Mouse (Mus musculus) G1E-ER4 (cell line): ENCODE measurements around the gene Plekhm3. TPM values are rescaled to one million over a fixed set of nuclear protein-coding genes. Genes with fewer than 3 reads are reported as not detected.

Source experiments
- GATA1 ChIP-seq: IDR thresholded peaks from one replicate; pipeline ENCODE4 v1.8.0; 2012; ENCODE audit warnings: low read length, inconsistent platforms
- polyA plus RNA-seq: library from polyadenylated mRNA; stranded (reverse); fragments of >175 nt; gene quantifications from 2 replicates; pipeline ENCODE4 v1.2.3, GENCODE M21; 2012

Gene Plekhm3
- 1.8 and 2.0 TPM in 2 replicates for polyA plus RNA-seq

DNA sequence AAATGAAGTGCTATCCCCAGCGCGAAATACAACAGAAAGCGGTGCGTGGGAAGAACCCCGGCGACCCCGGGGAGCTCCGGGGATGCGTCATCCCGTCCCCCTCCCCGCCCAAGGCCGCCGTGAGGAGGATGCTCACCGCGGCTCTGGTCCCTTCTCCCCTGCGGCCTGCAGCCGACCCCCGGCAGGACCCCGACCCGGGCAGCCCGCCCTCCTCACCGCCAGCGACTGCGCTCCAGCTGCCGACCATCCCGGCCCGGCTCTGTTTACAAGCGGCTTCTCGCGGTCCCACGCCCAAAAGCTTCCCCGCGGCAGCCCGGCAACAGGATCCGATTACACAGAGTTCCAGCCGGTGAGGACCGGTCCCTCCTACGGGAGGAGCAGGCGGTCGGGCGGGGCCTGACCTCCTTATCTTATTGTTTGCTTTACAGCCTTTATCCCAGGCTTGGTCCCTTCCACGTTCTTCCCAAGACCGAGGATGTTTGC is at the start of gene Plekhm3:
Plekhm3 (minus strand) TSS at position 346 of the 483 bp plus-strand sequence.
- no peak for TF ChIP-seq GATA1

DNA sequence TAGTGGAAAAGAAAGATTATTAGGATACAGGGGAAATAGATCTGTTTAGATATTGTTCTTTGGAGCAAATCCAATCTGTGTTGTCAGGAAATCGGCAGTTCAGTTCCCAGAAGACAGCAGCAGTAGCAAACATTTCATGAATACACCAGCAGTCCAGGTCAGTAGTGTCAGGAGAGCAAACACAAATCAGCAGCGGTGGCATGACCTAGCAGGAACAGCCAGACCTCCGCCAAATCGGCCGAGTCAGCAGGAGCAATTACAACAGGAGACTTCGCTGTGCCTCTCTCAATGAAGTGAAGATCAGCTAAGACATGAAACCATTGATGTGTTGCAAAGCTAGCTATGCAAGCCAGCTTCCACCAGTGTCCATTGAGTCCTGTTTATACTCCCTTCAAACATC is 49.0 kb upstream of the Plekhm3 start:
- no peak for TF ChIP-seq GATA1

- no peak for TF ChIP-seq GATA1
Observed at GRCm38 (mm10) chr1:65004526-65004925, 47.9 kb upstream of the Plekhm3 start.

DNA sequence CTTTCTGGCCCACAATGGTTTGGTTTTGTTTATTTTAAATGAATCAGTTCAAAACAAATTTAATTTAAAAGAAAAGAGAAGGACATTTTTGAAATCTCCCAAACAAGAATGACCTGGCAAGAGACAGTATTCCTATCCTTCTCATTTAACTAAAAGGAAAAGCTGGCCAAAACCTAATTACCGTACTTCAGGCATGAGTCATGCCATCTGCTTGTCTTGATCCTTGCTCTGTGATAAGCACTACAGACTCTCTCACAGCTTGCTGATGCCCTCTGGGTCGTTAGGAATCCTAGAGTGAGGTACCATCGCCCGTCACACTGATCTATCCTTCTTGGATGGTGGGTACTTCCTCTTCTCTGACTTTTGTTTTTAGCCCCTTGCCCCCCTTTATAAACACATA is 36.6 kb upstream of the Plekhm3 start:
- TF ChIP-seq GATA1: no peak

DNA sequence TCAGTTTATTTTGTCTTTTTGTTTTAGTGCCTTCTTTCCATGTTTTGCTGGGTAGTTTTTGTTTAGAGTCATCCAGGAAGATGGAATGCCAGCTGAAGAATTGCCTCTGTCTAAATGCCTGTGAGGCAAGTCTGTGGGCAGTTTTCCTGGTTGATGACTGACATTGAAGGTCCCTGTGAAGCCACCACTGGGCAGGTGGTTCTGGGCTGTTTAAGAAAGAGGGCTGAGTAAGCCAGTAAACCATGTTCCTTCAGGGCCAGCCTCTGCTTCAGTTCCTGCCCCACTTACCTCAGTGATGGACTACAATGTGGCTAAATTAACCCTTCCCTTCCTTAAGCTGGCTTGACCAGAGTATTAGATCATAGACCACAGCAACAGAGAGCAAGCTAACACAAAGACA is 31.6 kb upstream of the Plekhm3 start:
- no peak for TF ChIP-seq GATA1

GRCm38 (mm10) chr1:64986120-64986519 is 29.5 kb upstream of the Plekhm3 start:
- TF ChIP-seq GATA1: no peak

DNA sequence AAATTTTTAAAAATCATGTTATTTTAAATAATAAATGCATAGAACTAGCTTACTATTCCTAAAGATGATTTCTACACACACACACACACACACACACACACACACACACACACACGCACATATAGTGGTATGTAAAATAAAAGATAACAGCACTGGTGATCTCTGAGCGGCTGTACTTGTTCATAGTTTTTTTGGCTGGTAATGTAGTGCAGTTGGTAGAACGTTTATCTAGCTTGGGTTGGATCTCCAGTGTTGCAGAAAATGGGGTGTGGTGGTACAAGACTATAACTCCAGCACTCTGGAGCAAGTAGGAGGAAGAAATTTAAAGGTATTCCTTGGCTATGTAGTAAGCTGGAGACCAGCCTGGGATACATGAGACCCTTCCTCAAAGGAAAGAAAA is 26.6 kb upstream of the Plekhm3 start:
- TF ChIP-seq GATA1: no peak

DNA sequence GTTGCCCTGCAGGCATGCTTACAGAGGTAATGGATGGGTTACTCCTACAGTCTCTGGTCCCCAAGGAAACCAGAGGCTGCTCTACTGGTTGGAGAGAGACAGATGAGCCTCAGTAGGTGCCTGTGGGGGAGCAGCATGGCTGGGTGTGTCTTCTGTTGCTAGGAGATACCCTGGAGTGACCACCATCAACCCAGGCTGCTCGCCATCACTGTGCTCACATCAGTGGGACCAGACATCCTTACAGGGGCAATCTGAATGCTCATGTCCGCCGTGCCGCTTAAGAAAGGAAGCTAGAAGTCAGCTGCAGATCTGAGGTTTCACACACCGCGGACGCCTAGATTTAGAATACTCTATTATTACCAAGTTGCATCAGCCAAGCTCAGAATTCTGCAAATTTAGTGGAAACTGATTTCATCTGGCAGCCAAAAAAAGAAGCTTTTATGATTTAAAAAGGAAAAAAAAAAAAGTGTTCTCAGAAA is 21.7 kb upstream of the Plekhm3 start:
- TF ChIP-seq GATA1: no peak

GRCm38 (mm10) chr1:64975346-64975745 is 18.7 kb upstream of the Plekhm3 start:
- TF ChIP-seq GATA1: no peak

GRCm38 (mm10) chr1:64970685-64971084 is 14.1 kb upstream of the Plekhm3 start:
- TF ChIP-seq GATA1: no peak

DNA sequence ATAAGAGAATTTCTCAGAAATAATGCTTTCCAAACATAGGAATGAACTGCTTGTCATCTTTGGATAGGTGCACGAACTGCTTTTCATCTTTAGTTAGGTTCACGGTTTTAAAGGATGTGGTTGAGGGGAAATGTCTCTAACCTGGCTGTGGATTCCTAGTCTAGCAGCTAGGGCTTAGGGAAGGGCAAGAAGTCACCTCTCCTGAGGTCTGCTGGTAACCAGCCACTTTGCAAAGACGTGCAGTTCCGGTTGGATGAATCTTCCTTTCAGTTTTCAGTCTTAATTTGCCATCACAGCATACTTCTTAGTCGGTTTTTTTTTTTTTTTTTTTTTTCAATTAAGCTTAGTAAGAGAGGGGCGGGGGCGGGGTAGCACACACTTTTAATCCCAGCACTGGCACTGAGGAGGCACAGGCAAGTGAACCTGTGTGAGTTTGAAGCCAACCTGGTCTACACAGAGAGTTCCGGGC is 431 bp upstream of the Plekhm3 start:
- TF ChIP-seq GATA1: no peak

DNA sequence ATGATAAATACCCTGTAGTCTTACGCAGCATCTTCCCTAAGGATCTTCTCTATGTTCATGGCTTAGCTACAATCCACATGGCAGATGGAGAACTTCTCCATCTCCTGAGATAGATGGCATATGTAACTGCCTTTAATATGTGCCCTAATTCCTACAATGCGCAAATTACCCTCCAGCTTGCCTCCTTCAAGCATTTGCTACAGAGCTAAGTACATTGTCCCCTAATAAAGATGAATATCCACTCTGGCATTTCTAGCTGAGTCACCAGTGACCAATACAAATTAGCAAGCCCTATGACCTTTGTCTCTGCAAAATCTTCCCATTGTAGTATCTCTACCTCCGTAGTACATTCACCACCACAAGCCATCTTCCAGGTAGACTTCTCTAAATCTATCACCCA is 6.4 kb downstream of the Plekhm3 start:
- no peak for TF ChIP-seq GATA1

DNA sequence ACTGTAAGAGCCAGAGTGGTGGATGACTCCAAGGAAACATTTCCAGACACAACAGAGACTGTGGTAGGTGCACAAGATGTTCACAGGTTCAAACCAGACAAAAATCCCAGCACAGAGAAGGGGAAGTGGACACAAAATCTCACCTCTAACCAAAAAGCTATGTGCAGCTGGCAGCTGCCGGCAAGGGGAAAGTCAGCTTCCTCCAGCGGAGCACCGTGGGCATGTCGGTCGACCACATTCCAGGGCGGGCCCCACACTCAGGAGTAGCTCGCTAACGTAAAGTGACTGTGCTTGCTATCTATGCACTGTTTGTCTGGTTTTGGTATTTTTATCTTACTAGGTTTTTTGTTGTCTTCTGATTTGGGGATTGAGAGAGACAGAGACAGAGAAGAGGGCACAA is 7.2 kb downstream of the Plekhm3 start:
- no peak for TF ChIP-seq GATA1

- no peak for TF ChIP-seq GATA1
Observed at GRCm38 (mm10) chr1:64946106-64946505, 10.5 kb downstream of the Plekhm3 start.

GRCm38 (mm10) chr1:64945214-64945785 is 11.3 kb downstream of the Plekhm3 start:
- TF ChIP-seq GATA1: no peak

DNA sequence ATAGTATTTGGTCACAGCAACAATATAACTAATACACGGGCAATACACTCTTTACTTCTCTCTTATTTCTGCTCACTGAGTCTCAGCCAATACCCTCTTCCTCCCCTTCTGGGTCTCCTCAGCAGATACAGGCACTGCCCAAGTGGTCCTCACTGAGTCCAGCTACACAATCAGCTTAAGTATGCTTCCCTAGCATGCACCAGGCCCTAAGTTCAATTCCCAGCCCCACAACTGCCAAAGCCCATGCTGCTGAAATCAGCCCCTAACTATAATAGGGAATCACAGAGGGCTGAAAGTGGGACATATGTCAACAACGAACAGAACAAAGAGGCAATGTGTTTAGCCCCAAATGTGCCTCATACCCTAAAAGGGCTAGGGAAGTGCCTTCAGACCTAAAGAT is 11.9 kb downstream of the Plekhm3 start:
- TF ChIP-seq GATA1: no peak

GRCm38 (mm10) chr1:64942006-64942755 is 14.4 kb downstream of the Plekhm3 start:
- no peak for TF ChIP-seq GATA1
